Mouse (Mus musculus): Measurements from ENCODE around the gene Tifab. TPM values are rescaled to one million over a fixed set of nuclear protein-coding genes. Genes with fewer than 3 reads are reported as not detected.

Gene Tifab
- polyA plus RNA-seq, 1 experiment = 9.4 TPM

DNA sequence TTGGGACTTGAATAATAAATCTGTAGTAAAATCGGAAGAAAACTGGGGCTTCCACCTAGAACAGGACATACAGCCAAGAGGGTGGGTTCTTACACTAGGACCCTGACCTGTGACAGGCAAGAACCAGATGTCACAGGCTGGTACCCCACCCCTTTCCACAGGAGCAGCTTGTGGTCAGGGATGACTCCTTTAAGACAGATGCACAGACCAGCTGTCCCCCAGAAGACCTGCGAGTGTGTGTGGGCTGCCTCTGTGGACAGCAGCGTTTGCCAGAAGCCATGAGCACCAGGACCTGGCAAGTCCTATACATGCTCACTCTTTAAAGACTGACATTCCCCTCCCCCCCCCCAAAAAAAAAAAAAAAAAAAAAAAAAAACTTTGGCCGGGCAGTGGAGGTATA lies 49.7 kb downstream of the Tifab start:
- Histone ChIP-seq H3K27me3 (ENCODE audit: control insufficient read depth, insufficient read depth, low read length) (no peaks in the 10 kb centered on the region), H3K4me1 (replicated peaks; ENCODE audit: control insufficient read depth, insufficient read depth, low read length) (peaks cover 40% of the 10 kb centered on the region), H3K4me3 (ENCODE audit: control insufficient read depth, insufficient read depth, low read length) (no peak overlapping the region), H3K36me3 (ENCODE audit: control insufficient read depth, insufficient read depth, low read length) (peaks cover 41% of the 10 kb centered on the region), H3K27ac (ENCODE audit: control insufficient read depth, insufficient read depth, low read length) (no peak overlapping the region)
- TF ChIP-seq CTCF (IDR thresholded peaks at IDR 0.05; ENCODE audit: borderline replicate concordance, control insufficient read depth, extremely low read depth, insufficient read depth, low read length, poor library complexity) (no peak), POLR2A (IDR thresholded peaks at IDR 0.05; ENCODE audit: control insufficient read depth, extremely low read depth, insufficient read depth, low read length, poor library complexity) (no peak)
- no peak for DNase-seq
- WGBS = 39% methylated on average over 4 of the region's 4 CpGs

DNA sequence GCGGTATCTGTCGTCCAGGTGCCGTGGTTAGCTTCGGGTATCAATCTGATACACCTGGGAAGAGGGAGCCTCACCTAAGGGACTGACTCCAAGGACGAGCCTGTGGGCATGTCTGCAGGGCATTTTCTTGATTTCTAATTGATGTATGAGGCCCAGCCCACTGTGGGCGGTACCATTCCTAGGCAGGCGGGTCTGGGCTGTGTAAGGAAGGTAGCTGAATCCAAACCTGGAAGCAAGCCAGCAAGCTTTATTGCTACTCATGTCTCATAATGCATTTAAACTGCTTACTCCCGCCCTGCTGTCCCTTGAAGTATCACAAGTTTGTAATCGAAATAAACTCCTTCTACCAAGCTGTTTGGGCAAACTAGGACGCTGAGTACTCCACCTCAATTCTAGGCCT lies 53.1 kb downstream of the Tifab start:
- WGBS = 93% methylated on average over 10 of the region's 10 CpGs
- TF ChIP-seq CTCF (IDR thresholded peaks at IDR 0.05; ENCODE audit: borderline replicate concordance, control insufficient read depth, extremely low read depth, insufficient read depth, low read length, poor library complexity) (no peak), POLR2A (IDR thresholded peaks at IDR 0.05; ENCODE audit: control insufficient read depth, extremely low read depth, insufficient read depth, low read length, poor library complexity) (no peak)
- DNase-seq = no peak
- H3K27ac ChIP-seq (ENCODE audit: control insufficient read depth, insufficient read depth, low read length) = no peak overlapping the region
- peaks cover 12% of the 10 kb centered on the region for H3K4me1 ChIP-seq (replicated peaks; ENCODE audit: control insufficient read depth, insufficient read depth, low read length)
- no peak overlapping the region for H3K4me3 ChIP-seq (ENCODE audit: control insufficient read depth, insufficient read depth, low read length)
- H3K36me3 ChIP-seq (ENCODE audit: control insufficient read depth, insufficient read depth, low read length) = peaks cover 67% of the 10 kb centered on the region
- H3K27me3 ChIP-seq (ENCODE audit: control insufficient read depth, insufficient read depth, low read length) = no peaks in the 10 kb centered on the region

Other genes with a start within 250 kb of the Tifab start
- gene H2afy, start 42.5 kb downstream of the Tifab start, polyA plus RNA-seq (2012; rRNA removed) = 316 and 458 TPM in 2 replicates
- gene Neurog1, start 73.3 kb upstream of the Tifab start, polyA plus RNA-seq (2012; rRNA removed) = 0.17 and 0.24 TPM in 2 replicates
- gene Cxcl14, start 117.7 kb upstream of the Tifab start, polyA plus RNA-seq (2012; rRNA removed) = 4.7 and 4.9 TPM in 2 replicates
- not detected in 2 replicates for gene Gm3045, start 247.7 kb upstream of the Tifab start, polyA plus RNA-seq (2012; rRNA removed)

All from thymus, adult 2 months (tissue).